Mouse (Mus musculus): ENCODE results near the gene Ufm1. TPM values are rescaled to one million over a fixed set of nuclear protein-coding genes. Genes with fewer than 3 reads are reported as not detected.
A peak's percentile ranks its signal among the peaks of the same experiment; 100 is the strongest.

Ufm1 gene
- polyA plus RNA-seq, 1 experiment from 2014 or later, result 92.1 TPM

- DNase-seq (ENCODE audit: low spot score), result no peak
- H3K4me3 ChIP-seq, result no peak overlapping the region
- no peaks in the 10 kb centered on the region for H3K36me3 ChIP-seq
- peaks cover 2% of the 10 kb centered on the region; the same call in 1 of the 2 replicates for H3K4me1 ChIP-seq
- no peaks in the 10 kb centered on the region for H3K9me3 ChIP-seq (replicated peaks)
- no peak overlapping the region for H3K27ac ChIP-seq
- WGBS, result 92% methylated on average over 2 of the region's 2 CpGs
- H3K27me3 ChIP-seq (ENCODE audit: low read depth, poor library complexity, severe bottlenecking), result no peaks in the 10 kb centered on the region
Measured at GRCm38 (mm10) chr3:53834238-53834637, 29.4 kb downstream of the Ufm1 start.

- peak; percentile 33 for DNase-seq (ENCODE audit: low spot score)
- WGBS, result 47% methylated on average over 7 of the region's 7 CpGs
- no peaks in the 10 kb centered on the region for H3K9me3 ChIP-seq (replicated peaks)
Measured at GRCm38 (mm10) chr3:53813421-53813977, 50.1 kb downstream of the Ufm1 start.

More at GRCm38 (mm10) chr3:53813421-53813977, 50.1 kb downstream of the Ufm1 start:
- no peaks in the 10 kb centered on the region for H3K36me3 ChIP-seq
- H3K4me3 ChIP-seq, result no peak overlapping the region
- no peaks in the 10 kb centered on the region for H3K27me3 ChIP-seq (ENCODE audit: low read depth, poor library complexity, severe bottlenecking)
- H3K27ac ChIP-seq, result no peak overlapping the region
- peaks cover 4% of the 10 kb centered on the region; the same call in 1 of the 2 replicates for H3K4me1 ChIP-seq

Other genes starting within 250 kb of the Ufm1 start
- 2.9 and 3.7 TPM in 2 replicates for gene Frem2, start 206.5 kb downstream of the Ufm1 start, polyA plus RNA-seq (2016; fragmentation: Nextera tagmentation; extraction: Ambion mirVana)
- gene Gm10985, start 18.7 kb downstream of the Ufm1 start, polyA plus RNA-seq (2016; fragmentation: Nextera tagmentation; extraction: Ambion mirVana), result not detected in 2 replicates

All from limb, embryonic 10.5 days (tissue).